Mouse (Mus musculus) left cerebral cortex, postnatal 36 days (tissue): Measurements from ENCODE around the gene Crebzf. TPM values are rescaled to one million over a fixed set of nuclear protein-coding genes. Genes with fewer than 3 reads are reported as not detected.

Experiments used
- DNase-seq, 2 experiments: peaks; one replicate each; pipeline ENCODE4 v3.0.0; 2021 to 2022; ENCODE audit warnings: low spot score in 2 of 2, mixed read lengths in 1 of 2
- intact Hi-C: fragments of 180-260 bp; cut with DNase I; formaldehyde crosslinking; loops from one replicate; pipeline ENCODE4 v1.15.1; 2025
- total RNA-seq, 2 experiments: library from RNA; stranded (reverse); gene quantifications; 2 replicates each; pipeline ENCODE4 v1.2.3; 2021

The Crebzf gene
- total RNA-seq, 2 experiments from 2014 or later = 72.3 to 88.7 TPM

GRCm38 (mm10) chr7:90475793-90476312 is 33.3 kb downstream of the Crebzf start, which contains the start of gene Tmem126b:
Tmem126b (minus strand) TSS chr7:90476001.
- intact Hi-C loops = loop anchor here (1.0 kb wide), 1 partner anchor 34 kb away; the partner anchor contains the start of gene Crebzf
- DNase-seq = peak; percentile 99

- intact Hi-C loops = loop anchor here (1.0 kb wide), 1 partner anchor 34 kb away; the partner anchor contains the start of gene Crebzf
- DNase-seq = peak in 1 of 2 experiments; percentile 67
These were observed 34.0 kb downstream of the Crebzf start, which contains the start of gene Dlg2 for GRCm38 (mm10) chr7:90476313-90477245. Dlg2 (plus strand) TSS chr7:90476672.

GRCm38 (mm10) chr7:90482607-90483006 is 40.1 kb downstream of the Crebzf start:
- intact Hi-C loops = no loop called here
- no peak for DNase-seq

Other genes starting within 250 kb of the Crebzf start
- gene Ccdc83, start 177.0 kb upstream of the Crebzf start, total RNA-seq = not detected
- 100 to 1,000 TPM in 1 of 2 experiments, 10 to 100 TPM in 1; 99.1 to 108 TPM for gene Sytl2, start 140.5 kb upstream of the Crebzf start, total RNA-seq
- under 1 TPM; 0.79 to 0.94 TPM for gene Ccdc89, start 16.2 kb upstream of the Crebzf start, total RNA-seq
- gene Tmem126a, start 14.5 kb downstream of the Crebzf start, total RNA-seq = 10 to 100 TPM; 38.2 to 39.1 TPM
- 10 to 100 TPM; 22.8 to 25.1 TPM for gene Tmem126b, start 33.3 kb downstream of the Crebzf start, total RNA-seq
- 100 to 1,000 TPM; 277 to 316 TPM for gene Dlg2, start 33.9 kb downstream of the Crebzf start, total RNA-seq